Mouse (Mus musculus): ENCODE measurements around the gene Sult5a1.

Sult5a1 gene

DNA sequence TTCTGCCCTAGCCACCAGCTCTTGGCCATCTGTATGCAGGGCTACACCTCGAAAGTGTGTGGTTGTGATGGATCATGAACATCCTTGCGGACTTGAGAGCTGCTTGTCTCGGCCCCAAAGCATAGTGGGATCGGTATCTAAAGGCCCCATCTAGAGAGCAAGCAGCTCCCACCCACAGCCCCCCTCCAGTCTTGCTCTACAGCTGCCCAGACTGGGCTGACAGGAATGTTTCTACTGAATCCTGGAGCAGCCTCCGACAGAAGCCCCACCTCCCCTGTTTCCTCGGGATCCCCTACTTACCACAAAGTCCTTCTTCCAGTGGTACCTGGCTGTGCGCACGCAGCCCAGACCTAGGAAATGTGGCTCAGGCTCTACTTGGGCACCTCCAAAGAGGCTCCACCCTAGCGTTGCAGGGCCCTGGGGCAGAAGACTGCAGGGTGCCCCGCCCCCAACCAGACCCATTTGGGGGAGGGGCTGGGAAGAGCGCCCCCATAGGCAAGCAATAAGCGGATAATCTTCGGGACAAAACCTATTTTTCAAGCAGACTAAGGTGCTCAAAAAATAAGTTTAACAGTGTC lies at the start of gene Sult5a1:
Sult5a1 (minus strand) TSS at position 428 of the 578 bp plus-strand sequence.
- in situ Hi-C loops (cut with MboI, MseI): no loop called here

DNA sequence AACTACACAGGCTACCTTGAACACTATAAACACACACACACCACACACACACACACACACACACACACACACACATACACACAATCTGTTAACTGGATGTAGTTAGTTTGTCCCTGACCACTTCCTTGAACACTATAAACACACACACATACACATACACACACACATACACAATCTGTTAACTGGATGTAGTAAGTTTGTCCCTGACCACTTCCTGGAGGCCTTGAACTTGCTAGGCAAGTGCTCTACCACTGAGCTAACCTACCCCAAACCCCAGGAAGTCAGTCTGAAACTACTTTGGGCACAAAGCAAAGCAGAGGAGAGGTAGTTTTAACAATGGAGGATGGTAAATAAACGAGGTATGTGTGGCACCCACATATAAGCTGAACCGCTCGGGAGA lies 45.5 kb upstream of the Sult5a1 start:
- in situ Hi-C loops (cut with MboI, MseI): no loop called here

DNA sequence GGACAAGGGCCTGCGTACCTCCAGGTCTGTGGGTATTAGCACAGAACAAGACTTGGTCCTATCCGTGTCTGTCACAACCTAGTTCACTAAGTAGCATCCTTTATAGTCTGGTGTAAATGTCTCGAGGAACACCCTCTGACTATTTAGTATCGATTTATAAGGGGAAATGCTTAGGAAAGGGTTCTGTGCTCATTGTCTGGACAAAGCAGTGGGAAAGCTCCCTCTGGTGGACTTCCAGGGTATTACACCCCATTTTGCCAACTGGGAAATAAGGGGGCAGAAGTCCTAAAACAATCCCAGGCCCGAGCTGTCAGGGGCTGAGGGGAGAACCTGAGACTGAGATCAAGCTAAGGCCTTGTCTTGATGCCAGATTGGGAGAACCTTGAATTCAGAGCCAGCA lies 44.2 kb upstream of the Sult5a1 start:
- in situ Hi-C loops (cut with MboI, MseI): no loop called here

DNA sequence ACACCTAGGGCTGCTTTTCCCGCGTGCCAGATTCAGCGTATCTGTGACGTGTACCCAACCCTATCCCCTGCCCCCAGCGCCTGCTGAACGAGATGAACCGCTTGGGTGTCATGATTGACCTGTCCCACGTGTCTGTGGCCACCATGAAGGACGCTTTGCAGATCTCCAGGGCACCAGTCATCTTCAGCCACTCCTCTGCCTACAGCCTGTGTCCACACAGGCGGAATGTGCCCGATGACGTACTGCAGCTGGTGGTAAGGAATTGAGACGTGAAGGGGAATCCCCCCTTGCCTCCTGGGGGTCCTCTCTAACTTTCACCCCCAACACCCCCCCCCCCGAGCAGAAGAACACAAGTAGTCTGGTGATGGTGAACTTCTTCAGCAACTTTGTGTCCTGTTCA lies 41.7 kb upstream of the Sult5a1 start:
- in situ Hi-C loops (cut with MboI, MseI): loop anchor here (10.0 kb wide), 1 partner anchor 1245 kb away; no protein-coding TSS in a partner anchor

DNA sequence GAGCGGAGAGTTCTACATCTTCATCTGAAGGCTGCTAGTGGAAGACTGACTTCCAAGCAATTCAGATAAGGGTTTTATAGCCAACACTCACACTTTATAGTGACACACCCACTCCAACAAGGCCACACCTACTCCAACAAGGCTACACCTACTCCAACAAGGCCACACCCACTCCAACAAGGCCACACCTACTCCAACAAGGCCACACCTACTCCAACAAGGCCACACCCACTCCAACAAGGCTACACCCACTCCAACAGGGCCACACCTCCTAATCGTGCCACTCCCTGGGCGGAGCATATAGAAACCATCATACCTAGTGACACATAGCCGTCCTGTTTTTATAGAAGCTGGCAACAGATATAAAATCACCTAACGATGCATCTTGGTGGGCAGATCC lies 38.9 kb upstream of the Sult5a1 start:
- in situ Hi-C loops (cut with MboI, MseI): loop anchor here (10.0 kb wide), 1 partner anchor 1242 kb away; no protein-coding TSS in a partner anchor

DNA sequence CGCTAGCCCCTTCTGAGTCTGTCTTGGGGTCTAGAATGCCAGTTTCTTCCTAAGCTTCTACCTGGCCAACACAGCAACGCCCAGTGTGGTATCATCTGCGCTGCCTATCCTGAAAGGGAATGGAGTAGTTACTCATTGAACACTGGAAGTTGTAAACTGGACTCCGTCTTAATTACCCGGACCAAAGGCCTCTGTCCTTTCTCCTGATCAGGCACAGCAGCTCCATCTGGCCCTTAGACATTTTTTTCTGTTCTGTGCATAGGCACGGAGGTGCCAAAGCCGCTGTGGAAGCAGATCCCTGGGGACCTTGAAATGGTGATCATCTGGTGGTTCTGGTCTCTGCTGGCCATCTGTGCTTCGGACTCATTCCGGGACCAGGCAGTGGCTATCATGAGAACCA lies 35.7 kb upstream of the Sult5a1 start:
- in situ Hi-C loops (cut with MboI, MseI): loop anchor here (10.0 kb wide), 1 partner anchor 1239 kb away; no protein-coding TSS in a partner anchor

DNA sequence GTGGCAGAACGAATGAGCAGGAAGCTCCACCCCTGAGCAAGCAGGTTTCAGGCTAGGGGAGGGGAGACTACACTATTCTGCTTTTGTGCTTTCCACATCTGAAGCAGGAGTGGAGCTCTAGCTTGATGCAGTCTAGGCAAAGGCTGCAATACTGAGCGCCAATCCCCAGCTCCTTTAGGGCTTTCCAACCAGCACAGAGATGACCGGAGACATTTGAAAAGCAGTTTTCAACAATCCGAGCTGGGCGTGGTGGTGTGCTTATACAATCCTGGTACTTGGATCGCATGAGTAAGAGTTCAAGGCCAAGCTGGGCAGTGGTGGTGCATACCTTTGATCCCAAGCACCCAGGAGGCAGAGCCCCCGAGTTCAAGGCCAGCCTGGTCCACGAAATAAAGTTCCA lies 33.8 kb upstream of the Sult5a1 start:
- in situ Hi-C loops (cut with MboI, MseI): loop anchor here (10.0 kb wide), 1 partner anchor 1237 kb away; no protein-coding TSS in a partner anchor

DNA sequence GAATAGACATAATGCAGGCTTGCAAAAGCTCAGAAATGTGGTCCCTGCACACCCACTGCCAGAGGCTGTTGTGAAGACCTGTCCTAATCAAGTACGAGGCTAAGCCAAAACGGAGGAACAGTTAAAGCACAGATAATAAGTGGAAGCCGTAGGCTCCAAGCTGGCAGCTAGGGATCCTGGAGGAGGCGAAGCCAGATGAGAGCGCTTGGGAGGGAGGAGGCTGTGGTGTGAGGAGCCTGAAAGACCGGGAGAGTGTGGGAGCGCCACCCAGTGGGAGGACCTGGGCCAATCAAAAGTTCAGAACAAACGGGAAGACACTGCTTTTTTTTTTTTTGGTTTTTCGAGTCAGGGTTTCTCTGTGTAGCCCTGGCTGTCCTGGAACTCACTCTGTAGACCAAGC lies 32.6 kb upstream of the Sult5a1 start:
- in situ Hi-C loops (cut with MboI, MseI): loop anchor here (10.0 kb wide), 1 partner anchor 1236 kb away; no protein-coding TSS in a partner anchor

DNA sequence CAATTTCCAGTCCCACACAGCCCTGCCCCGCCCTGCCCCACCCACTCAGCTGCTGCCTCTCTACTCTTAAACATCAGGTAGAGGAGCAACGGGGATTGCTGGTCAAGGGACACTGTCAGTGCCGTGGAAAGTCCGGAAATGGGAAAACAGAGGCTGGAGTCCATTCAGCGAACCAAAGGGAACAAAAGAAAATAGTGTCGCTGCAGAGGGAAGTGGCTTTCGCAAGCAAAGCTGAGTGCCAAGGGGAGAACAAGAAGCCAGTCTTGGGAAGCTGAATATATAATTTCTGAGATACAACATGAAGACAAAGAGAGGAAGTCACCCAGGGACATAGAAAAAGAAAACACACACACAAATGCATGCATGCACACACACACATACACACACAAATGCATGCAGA lies 30.7 kb upstream of the Sult5a1 start:
- in situ Hi-C loops (cut with MboI, MseI): loop anchor here (5.0 kb wide), 1 partner anchor 47 kb away; no protein-coding TSS in a partner anchor

DNA sequence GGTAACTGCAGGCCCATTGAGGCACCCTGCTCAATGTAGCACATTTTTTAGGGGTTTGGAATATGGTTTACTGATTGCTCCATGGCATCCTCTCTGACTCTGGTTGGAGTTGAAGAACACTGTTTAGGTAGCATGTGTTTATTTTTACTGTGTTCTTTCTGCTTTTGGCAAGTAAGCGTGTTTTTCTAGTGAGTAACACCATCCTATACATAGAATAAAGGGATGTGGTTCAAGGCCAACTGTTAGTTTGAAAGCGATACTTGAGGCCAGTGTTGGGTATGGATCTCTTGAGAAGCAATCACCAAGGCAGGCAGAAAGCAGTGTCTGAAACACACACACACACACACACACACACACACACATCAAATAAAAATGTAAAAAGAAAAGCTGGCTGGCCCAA lies 29.9 kb upstream of the Sult5a1 start:
- in situ Hi-C loops (cut with MboI, MseI): loop anchor here (5.0 kb wide), 1 partner anchor 46 kb away; no protein-coding TSS in a partner anchor

DNA sequence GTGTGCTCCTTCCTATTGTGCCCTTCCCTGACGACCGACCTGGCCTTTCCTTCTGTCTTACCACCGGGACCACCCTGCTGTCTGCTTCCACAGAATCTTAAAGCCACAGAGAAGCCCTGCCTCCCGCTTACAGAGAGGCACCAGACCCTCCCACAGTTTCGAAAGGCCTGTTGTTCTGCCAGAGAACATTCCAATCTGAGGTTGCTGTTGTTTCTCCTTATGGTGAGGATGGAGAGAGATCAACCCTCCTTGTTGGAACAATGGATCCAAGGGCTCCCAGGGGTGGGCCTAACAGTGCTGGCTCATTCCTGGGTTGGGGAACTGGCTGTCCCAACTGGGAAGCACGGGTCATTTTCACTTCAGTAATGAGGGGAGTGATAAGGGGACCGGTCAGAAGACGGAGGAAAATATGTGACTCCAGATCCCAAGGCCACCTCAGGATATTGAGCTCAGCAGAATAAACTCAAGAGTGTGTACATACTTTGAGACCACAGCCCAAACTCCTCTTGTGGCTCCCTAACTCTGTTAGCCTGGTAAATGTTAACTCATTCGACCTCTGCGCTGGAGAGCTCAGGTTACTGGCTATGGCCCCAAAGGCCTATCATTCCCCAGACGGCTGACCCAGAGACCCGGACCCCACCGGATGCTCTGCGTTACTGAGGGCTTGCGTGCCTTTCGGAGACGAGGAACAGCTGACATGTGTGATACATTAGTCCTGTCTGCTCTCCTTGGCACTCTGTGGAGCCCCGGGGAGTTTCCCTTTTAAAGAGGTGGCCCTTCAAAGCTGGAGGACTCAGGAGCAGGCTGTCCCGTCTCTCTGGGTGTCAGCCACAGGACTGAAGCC lies 27.7 kb upstream of the Sult5a1 start, which contains the start of gene Dpep1:
Dpep1 (plus strand) TSS at position 677 of the 844 bp plus-strand sequence.
- in situ Hi-C loops (cut with MboI, MseI): loop anchor here (5.0 kb wide), 1 partner anchor 43 kb away; no protein-coding TSS in a partner anchor

DNA sequence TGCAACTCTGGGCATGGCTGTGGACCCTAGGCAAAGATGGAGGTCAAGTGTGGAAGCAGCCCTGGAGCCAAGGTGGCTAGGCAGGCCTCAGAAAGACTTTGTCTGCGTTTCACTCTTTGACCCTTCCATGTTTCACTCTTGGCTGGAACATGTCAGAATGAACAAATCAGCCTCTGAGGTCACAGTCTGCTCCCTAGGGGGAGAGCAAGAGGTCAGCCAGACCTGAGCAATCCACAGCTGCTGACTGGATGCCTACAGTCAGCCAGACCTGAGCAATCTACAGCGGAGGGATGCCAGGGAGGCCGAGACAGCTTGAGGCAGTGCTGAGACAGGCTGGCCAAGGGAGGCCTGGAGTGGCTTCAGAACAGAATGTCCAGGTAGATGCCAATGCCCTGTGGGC lies 23.3 kb upstream of the Sult5a1 start:
- in situ Hi-C loops (cut with MboI, MseI): loop anchor here (5.0 kb wide), 1 partner anchor 274 kb away; no protein-coding TSS in a partner anchor

DNA sequence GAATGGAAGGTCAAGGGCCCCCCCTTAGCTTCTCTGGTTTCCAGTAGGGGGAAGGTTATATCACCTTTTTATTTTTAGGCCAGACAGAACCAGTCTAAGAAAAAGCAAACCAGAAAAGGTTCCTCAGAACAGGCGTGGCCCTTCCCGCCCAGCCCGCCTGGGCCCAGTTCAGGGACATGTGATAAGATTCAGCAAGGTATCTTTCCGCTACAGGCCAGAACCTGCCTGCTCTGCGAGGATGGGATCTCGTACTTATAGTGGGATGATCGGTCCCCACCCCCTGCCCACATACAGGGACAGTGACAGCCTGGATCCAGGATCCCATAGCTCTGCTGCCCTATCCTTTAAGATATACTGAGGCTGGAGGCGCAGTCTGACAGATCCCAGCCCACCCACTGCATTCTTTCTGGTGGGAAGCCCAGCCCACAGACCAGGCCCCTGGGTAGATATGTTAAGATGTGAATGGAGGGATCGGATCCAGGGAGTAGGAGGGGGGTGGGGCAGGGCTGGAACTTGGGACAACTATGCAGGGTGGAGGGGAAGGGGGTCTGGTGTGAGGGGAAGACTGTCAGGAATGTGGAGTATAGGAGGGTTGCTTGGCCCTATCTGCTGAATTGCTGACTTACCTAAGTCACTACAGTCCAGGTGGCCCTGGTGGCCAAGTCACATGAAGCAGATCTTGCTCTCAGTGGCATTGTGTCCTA lies 1.9 kb downstream of the Sult5a1 start:
- in situ Hi-C loops (cut with MboI, MseI): no loop called here

DNA sequence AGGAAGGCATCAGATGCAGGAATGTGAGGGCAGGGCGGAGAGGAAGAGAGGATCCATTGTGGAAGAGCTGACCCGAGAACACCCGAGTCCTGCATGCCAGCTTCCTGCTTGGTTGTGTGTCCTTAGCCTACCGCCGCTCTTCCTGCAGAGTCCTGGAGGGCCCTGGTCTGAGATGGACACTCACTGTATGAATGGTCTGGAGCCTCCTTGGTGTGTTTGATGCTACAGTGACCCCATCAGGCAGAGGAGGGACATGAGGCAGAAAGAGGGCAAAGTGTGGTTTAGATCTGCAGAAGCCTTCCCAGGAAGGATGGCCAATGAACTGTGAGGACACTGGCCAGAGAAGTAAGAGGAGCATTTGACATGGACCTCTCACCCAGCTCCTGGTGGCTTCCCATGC lies 2.9 kb downstream of the Sult5a1 start:
- in situ Hi-C loops (cut with MboI, MseI): no loop called here

DNA sequence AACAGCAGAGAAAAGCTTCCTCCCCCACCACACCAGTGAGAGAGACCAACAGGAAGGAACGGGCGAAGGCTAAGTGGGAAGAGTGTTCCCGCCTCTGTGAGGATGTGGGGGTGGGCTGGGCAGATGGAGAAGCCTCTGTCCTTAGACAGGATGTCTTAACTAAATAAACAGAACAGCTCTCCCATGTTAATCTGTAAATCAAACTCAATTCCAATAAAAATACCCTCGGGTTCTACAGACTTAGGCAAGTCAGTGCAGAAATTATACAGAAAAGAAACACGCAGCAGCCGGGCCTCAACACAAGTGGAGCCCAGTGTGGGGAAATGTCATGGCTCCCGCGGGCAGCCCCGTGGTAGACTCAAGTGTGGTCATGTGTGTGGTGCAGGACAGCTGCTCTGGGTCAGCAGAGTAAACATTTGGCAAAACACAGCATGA lies 7.4 kb downstream of the Sult5a1 start:
- in situ Hi-C loops (cut with MboI, MseI): no loop called here

DNA sequence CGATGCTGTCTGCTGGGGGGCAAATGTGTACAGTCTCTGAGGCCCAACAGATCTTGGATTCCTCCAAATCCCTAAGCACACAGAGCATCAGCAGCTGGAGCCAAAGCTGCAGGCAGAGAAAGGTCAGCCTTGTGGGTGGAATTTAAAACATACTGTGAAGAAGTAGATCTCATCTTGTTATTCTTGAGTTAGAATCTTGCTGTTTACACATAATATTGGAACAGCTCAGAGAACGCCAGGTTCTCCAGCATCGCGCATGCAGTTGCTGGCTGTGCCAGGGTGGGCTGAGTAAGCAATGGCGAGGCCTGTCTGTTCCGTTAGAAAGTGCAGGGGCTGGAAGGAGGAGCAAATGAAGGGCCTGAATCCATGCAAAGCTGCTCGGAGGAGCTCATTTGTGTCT lies 11.7 kb downstream of the Sult5a1 start:
- in situ Hi-C loops (cut with MboI, MseI): loop anchor here (10.0 kb wide), 1 partner anchor 1018 kb away; no protein-coding TSS in a partner anchor

DNA sequence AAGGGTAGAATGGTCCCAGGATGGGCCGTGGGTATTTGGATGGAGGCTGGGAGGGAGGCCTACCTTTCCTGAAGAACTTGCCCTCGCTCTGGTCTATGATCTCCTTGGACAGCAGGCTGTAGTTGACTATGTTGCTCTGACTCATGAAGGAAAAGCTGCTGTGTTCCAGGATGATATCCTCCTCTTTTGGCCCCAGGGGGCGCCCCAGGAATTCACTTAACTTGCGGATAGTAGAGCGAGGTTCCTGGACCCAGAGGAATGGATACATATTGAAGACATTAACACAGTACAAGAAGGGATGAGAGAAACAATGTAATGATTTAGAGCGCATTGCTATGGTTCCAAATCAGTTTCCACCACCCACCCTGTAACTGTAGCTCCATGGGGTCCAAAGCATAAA lies 12.8 kb downstream of the Sult5a1 start:
- in situ Hi-C loops (cut with MboI, MseI): loop anchor here (10.0 kb wide), 1 partner anchor 1020 kb away; no protein-coding TSS in a partner anchor

DNA sequence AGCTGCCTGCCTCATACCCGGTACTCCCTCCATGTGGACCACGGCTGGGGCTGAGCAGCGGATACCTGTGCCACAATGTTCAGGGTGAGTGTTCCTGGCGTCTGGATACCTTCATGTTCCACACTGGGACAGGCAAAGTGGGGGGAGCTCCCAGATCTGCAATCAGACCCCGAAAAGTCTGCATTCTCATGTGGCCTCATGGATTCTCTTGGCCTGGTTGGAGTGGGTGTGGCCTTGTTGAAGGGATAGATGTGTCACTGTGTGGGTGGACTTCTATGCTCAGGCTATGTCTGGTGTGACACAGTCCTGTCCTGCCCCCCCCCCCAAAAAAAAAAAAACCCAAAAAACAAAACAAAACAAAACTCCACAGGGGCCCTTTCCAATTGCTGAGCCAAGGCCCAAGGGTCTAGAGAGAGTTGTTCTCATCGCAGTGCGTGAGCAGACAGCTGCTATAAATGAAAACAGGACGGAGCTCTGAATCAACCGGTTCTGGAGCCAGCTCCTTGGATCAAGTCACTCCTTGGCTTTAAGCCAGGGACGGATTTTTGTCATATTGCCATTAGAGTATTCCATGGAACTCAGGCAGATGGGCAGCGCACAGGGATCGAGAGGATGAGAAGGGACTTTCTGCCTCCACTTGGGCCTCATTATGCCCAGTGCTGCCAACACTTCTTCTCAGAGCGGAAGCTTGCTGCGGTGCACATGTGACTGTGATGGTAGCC lies 16.2 kb downstream of the Sult5a1 start:
- in situ Hi-C loops (cut with MboI, MseI): loop anchor here (5.0 to 10.0 kb wide), 2 partner anchors 45 to 1023 kb away; partner anchors contain the start of gene Dpep1

DNA sequence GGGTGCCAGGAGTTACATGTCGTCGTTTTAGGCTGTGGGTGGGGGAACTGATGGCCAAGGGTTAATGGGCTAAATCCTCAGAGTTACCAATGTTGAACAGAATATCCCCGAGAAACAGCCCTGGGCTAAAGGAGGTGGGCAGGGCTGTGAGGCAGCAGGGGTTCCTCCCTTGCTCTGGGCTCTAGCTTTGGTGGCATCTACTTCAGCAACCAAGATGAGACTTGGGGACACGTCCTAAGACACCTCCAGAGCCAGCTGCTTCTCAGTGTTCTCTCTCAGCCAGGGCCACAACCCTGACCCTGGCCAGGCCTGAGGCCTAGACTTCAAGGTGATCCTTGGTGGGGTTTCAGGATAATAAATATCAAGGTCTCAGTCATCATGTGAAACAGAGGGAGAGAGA lies 19.4 kb downstream of the Sult5a1 start:
- in situ Hi-C loops (cut with MboI, MseI): no loop called here

DNA sequence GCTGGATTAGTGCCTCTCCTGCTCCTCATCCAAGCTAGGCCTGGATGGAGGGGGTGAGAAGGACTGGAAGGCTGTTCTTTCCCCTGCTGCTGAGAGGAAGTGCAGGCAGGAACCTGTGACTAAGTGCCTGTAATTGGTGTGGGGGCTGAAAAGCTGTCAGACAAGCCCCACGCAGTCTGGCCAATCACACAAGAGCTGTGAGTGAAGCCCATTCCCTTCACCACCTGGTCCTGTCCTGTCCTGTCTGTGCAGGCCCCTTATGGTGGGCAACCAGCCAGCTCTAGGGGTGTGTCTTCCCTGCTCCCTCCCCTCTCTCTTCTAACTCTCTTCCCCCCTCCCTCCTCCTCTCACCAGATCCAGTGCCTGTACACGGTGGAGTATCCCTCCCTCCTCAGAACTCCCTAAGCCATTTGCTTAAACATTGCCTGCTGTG lies 20.5 kb downstream of the Sult5a1 start:
- in situ Hi-C loops (cut with MboI, MseI): no loop called here

DNA sequence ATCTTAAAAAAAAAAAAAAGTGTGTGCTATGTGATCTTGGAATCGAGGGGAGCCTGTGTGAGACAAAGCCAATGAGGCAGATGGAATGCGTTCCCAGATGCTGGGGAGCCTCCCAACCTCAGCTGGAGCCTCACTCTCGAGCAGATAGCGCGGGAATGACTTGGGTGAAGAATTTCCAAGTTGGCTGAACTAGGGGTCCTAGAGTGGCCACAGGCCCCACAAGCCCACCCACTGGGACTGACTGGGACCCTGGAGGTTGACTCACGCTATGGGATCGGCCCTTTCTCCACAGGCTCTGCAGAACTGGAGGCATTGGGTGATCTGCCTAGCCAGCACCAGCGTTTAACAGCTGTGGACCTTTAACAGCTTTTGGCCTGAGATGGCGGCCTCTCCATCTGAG lies 21.8 kb downstream of the Sult5a1 start:
- in situ Hi-C loops (cut with MboI, MseI): no loop called here

Data from regulatory T cell (primary cell).